Mouse (Mus musculus): ENCODE measurements around the gene Lsm6.

DNA sequence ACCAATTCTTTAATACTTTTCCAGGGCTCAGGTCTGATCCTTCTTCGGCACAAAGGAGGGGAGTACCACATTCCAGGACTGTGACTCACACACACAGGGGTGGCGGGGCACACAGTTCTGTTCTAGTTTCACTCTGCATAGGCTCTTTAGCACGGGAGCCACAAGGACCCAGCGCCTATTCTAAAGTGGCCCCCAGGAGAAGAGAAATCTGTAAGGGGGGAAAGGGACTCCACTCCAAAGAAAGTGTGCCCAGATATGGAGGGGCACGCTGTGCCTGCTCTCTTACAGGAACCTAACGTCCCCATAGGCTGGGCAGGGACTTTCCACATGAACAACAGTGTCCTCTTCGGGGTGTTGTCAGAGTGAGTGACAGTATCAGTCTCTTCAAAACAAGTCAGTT is 49.7 kb downstream of the Lsm6 start:
- TF ChIP-seq CTCF (IDR thresholded peaks at IDR 0.05; ENCODE audit: extremely low read depth, insufficient read depth, insufficient read length, insufficient replicate concordance) (no peak), POLR2A (IDR thresholded peaks at IDR 0.05; ENCODE audit: low read depth, low read length) (no peak)

All from spleen, adult 2 months (tissue).